Mouse (Mus musculus): ENCODE measurements around the gene Calr4.
A peak's percentile ranks its signal among the peaks of the same experiment; 100 is the strongest.

Calr4 gene

GRCm38 (mm10) chr4:109234185-109234584, at the start of gene Calr4:
Gene Calr4, plus strand, starts transcription at chr4:109234485.
- DNase-seq = no peak

DNA sequence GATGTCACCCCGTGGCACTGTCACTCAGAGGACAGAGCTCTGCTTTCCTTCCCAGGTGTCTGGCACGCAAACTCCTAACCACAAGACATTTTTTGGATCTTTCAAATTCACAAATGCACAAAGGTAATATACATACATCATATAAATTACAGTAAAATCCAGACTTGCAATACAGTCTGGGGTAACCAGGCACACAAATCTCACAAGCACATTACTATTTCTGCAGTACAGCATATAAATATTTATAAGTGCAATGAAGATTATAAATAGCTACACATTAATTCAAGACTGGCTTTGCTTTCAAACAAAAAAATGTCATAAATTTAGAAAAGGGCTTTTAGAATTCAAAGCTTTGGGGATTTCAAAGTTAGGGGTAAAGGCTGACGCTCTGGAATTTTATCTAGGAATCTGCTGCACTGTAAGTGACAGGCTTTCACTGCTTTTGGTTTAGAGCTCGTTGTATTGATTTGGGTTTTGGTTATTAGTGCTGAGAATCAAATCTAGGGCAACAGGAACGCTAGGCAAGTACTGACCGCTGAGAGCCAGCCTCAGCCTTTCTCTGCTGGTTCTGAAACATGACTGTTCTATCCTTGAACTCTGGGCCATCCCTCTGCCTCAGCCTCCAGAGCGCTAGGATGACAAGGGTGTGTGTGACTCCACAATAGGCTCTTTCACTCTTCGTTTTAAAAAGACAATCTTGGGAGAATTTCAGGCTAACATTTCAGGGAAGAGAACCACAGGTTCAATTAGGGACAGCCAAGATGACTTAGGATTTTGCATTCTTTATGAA, 48.5 kb upstream of the Calr4 start:
- no peak for DNase-seq

- DNase-seq = no peak
These were observed 42.7 kb upstream of the Calr4 start for GRCm38 (mm10) chr4:109191598-109191997.

GRCm38 (mm10) chr4:109193886-109194285, 40.4 kb upstream of the Calr4 start:
- no peak for DNase-seq

- no peak for DNase-seq
These were observed 38.2 kb upstream of the Calr4 start for GRCm38 (mm10) chr4:109195900-109196629.

- no peak for DNase-seq
These were observed 35.2 kb upstream of the Calr4 start for GRCm38 (mm10) chr4:109199069-109199468.

DNA sequence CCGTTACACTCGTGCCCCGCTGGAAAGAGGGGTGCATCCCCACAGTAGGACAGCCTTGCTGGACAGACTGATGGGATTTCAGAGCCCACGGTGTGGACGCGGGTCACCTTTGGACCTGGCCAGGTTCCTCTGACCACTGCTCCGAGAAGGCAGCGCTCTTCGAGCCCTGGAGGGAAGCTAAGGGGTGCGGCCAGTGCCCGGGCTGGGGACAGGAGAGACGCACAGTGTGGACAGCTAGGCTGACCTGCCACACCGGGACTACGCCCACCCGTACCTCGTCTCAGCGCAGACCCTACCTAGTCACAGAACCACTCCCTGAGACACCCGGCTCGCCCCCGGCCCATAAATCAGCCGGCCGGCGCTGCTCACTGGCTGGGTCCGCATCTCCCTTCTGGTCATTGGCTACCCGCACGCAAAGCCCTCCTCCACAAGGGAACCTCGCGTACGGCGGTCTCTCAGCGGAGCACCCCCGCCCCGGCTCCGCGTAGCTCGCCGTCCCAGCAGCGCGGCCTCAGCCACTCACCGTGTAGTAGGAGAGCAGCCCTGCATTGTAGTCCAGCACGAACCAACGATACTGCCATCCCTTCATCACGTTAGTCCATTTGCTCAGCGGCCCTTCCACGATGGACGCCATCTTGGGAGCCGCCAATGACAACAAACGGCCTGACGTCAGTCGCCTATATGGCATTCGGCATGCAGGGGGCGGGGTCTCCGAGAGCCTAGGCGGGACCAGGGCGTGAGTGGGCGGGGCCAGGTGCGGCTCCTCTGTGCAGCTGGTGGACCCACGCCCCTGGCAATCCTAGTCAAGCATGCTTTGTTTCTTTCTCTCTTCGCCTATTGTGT, 32.5 kb upstream of the Calr4 start, which contains the start of gene Osbpl9:
TSS of gene Osbpl9 (minus strand) at position 691 of the 843 bp plus-strand sequence.
- peak; percentile 98 for DNase-seq

DNA sequence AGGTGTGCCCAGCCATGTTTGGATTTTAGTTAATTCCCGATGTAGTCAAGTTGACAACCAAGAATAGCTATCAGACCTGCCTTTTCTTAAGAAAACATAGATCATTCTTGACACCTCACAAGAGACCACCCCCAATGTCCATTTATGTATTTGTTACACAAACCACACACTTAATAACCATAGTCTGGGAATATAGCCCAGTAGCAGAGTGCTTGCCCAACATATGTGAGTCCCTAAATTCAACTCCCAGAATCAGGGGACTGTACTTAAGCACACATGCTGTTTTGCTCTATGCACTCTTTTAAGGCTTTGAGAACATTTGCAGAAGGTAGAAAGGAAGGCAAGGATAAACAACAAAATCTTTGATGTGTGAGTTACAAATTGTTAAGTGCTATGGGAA, 30.4 kb upstream of the Calr4 start:
- no peak for DNase-seq

DNA sequence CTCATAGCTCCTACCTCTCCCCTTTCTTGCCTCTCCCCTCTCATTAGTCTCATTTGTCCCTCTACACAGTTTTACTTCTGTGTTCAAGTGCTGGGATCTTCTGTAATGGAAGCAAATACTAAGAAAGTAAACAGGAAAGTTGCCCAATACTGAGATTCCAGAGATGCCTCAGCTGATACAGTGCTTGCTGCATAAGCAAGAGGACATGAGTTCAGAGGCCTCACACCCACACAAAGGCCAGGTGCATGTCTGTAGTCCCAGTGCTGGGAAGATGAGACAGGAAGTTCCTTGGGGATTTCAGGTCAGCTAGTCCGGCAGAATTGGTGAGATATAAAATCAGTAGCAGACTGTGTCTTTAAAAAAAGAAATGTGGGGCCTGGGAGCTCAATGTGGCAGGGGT, 29.9 kb upstream of the Calr4 start:
- no peak for DNase-seq

DNA sequence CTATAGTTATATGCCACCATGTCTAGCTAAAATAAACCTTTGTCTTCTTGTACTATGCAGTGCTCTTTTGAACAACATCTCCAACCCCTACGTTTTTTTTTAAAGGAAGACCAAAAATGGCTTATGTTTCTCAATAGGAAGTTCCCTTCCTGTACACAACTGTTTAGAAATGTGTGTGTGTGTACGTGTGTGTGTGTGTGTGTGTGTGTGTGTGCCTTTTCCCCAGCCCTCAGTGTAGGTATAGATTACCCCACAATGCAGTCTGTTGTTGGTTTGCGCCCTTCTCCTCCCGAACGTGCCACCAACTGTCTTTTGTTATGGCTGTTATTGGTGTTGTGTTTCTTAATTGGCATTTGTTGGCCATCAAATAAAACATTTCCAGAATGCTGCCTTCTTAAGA, 26.8 kb upstream of the Calr4 start:
- DNase-seq = no peak

DNA sequence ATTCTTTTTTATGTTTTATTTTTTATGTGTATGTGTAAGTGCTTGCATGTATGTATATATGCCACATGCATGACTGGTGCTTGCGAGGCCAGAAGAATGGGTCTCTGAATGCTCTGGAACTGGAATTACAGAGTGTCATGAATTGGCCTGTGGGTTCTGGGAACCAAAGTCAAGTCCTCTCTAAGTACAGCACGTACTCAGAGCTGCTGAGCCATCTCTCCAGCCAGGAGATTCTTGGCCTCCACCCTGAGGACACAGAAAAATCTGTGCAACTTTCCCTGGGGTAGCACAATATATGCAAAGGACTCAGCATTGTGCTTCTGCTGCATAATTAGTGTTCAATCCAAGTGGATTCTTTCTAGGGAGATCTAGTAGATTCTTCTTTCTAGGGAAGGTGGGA, 24.0 kb upstream of the Calr4 start:
- DNase-seq = no peak

DNA sequence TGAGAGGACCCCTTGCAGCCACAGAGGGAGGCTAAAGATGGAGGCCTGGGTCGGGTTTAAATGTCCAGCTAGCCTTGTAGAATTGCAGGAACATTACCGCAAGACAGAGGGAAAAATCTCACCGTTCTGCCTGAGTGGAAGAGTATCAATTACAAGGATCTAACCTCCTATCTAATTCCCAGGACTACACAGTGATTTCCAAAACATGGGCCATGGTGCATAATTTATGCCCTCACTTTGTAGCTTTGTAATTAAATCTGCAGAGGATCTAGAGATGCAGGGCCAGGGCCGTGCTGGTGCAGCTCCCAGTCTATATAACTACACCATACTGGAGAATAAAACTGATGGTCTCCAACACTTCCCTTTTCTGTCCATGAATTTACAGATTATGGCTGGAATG, 23.4 kb upstream of the Calr4 start:
- DNase-seq = no peak

DNA sequence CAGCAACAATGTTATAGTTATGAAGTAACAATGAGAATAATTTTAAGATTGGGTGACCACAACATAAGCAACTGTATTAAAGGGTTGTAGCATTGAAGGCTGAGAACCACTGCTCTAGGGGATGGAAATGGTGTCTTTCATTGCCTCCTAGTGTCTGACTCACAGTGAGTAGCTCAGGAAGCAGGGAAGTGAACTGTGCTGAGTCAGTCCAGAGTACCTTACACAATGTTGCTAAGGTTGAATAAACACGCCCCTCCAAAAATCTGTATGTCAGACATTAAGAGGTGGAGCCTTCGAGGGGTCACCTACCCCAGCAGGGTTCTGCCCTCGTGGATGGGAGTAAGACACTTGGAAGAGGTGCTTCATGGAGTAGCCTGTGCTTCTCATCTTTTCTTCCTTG, 20.3 kb upstream of the Calr4 start:
- DNase-seq = no peak

DNA sequence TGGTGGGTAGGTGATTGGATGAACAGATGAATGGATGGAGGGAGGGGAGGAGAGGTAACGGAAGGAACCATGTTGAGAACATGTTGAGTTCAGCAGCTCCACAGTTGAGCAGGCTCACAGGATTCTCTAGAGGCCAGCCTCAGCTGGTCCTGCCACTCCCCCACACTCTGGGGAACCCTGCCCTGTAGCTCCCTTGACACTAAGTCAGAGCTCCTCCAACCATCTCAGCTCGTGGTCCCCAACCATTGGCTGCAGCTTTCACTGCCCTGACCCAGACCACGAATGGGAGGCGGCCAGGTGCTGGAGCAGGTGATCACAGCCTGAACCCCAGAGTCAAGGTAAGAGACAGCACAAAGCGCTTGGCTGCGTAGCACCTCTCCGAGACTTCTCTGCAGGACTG, 16.3 kb upstream of the Calr4 start:
- no peak for DNase-seq

- no peak for DNase-seq
These were observed 13.8 kb upstream of the Calr4 start for GRCm38 (mm10) chr4:109220441-109220940.

DNA sequence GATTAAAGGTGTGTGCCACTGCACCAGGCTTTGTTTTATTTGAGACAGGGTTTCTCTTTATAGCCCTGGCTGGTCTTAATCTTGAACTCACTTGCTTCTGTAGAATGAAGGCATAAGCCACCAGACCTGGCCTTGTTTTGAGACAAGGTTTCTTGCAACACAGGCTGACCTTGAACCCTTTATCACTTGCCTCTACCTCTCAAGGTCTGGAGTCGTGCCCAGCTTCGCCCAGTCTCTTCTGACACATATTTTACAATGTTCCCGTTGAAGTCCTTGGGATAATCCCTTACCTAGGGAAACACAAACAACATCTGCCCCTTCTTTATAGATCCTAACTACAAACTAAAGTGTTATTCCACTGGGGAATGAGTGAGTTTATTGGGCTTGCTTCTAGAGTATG, 12.3 kb upstream of the Calr4 start:
- DNase-seq = no peak

- DNase-seq = peak; percentile 60
These were observed 9.3 kb upstream of the Calr4 start for GRCm38 (mm10) chr4:109224762-109225552.

- DNase-seq = no peak
These were observed 8.7 kb upstream of the Calr4 start for GRCm38 (mm10) chr4:109225606-109226005.

- no peak for DNase-seq
These were observed 8.2 kb upstream of the Calr4 start for GRCm38 (mm10) chr4:109226071-109226470.

- no peak for DNase-seq
These were observed 4.5 kb upstream of the Calr4 start for GRCm38 (mm10) chr4:109229766-109230279.

GRCm38 (mm10) chr4:109234806-109235350, 593 bp downstream of the Calr4 start:
- no peak for DNase-seq

Measured in right cerebral cortex, postnatal 25 days (tissue).